Mouse (Mus musculus): ENCODE data around the gene Cntn6. TPM values are rescaled to one million over a fixed set of nuclear protein-coding genes. Genes with fewer than 3 reads are reported as not detected.

Gene Cntn6
- not detected for total RNA-seq (2021)
- long read RNA-seq, experiment 1 = 0 reads
- long read RNA-seq, experiment 2 = 0 reads

- H3K4me3 ChIP-seq = no peak within 1 kb of the TSS; the same call in 1 of the 2 replicates
- intact Hi-C loops (cut with DNase I) = no loop called here
- no peak for TF ChIP-seq CTCF (IDR thresholded peaks at IDR 0.05)
- no peak within 1 kb of the TSS for H3K27ac ChIP-seq
- no peak for DNase-seq
Measured at GRCm38 (mm10) chr6:104492490-104493431, at the start of gene Cntn6. Gene Cntn6 (plus strand): TSS chr6:104492790.

GRCm38 (mm10) chr6:104443731-104444130, 48.9 kb upstream of the Cntn6 start:
- no peak overlapping the region for H3K27ac ChIP-seq
- TF ChIP-seq CTCF (IDR thresholded peaks at IDR 0.05) = no peak
- DNase-seq = no peak
- H3K4me3 ChIP-seq = no peak overlapping the region
- intact Hi-C loops (cut with DNase I) = no loop called here

GRCm38 (mm10) chr6:104470706-104471105, 21.9 kb upstream of the Cntn6 start:
- Histone ChIP-seq H3K4me3 (no peak overlapping the region), H3K27ac (no peak overlapping the region)
- intact Hi-C loops (cut with DNase I) = no loop called here
- DNase-seq = no peak
- no peak for TF ChIP-seq CTCF (IDR thresholded peaks at IDR 0.05)

- DNase-seq = no peak
- no peak for TF ChIP-seq CTCF (IDR thresholded peaks at IDR 0.05)
- H3K4me3 ChIP-seq = no peak overlapping the region
- intact Hi-C loops (cut with DNase I) = no loop called here
- no peak overlapping the region for H3K27ac ChIP-seq
Measured at GRCm38 (mm10) chr6:104479242-104479641, 13.3 kb upstream of the Cntn6 start.

- intact Hi-C loops (cut with DNase I) = no loop called here
- no peak for TF ChIP-seq CTCF (IDR thresholded peaks at IDR 0.05)
- Histone ChIP-seq H3K27ac (no peak overlapping the region), H3K4me3 (no peak overlapping the region; the same call in 1 of the 2 replicates)
- no peak for DNase-seq
Measured at GRCm38 (mm10) chr6:104493459-104493858, 869 bp downstream of the Cntn6 start.

GRCm38 (mm10) chr6:104495801-104496200, 3.2 kb downstream of the Cntn6 start:
- no peak overlapping the region for H3K4me3 ChIP-seq
- intact Hi-C loops (cut with DNase I) = no loop called here
- no peak for TF ChIP-seq CTCF (IDR thresholded peaks at IDR 0.05)
- no peak for DNase-seq
- no peak overlapping the region for H3K27ac ChIP-seq

- Histone ChIP-seq H3K4me3 (no peak overlapping the region), H3K27ac (no peak overlapping the region)
- TF ChIP-seq CTCF (IDR thresholded peaks at IDR 0.05) = no peak
- no peak for DNase-seq
- intact Hi-C loops (cut with DNase I) = no loop called here
Measured at GRCm38 (mm10) chr6:104563993-104564392, 71.4 kb downstream of the Cntn6 start.

GRCm38 (mm10) chr6:104569564-104569963, 77.0 kb downstream of the Cntn6 start:
- DNase-seq = no peak
- Histone ChIP-seq H3K4me3 (no peak overlapping the region), H3K27ac (no peak overlapping the region)
- intact Hi-C loops (cut with DNase I) = no loop called here
- TF ChIP-seq CTCF (IDR thresholded peaks at IDR 0.05) = no peak

GRCm38 (mm10) chr6:104588028-104588427, 95.4 kb downstream of the Cntn6 start:
- DNase-seq = no peak
- H3K4me3 ChIP-seq = no peak overlapping the region
- no peak for TF ChIP-seq CTCF (IDR thresholded peaks at IDR 0.05)
- H3K27ac ChIP-seq = no peak overlapping the region
- intact Hi-C loops (cut with DNase I) = no loop called here

- Histone ChIP-seq H3K27ac (no peak overlapping the region), H3K4me3 (no peak overlapping the region)
- intact Hi-C loops (cut with DNase I) = no loop called here
- no peak for DNase-seq
- TF ChIP-seq CTCF (IDR thresholded peaks at IDR 0.05) = no peak
Measured at GRCm38 (mm10) chr6:104600838-104601397, 108.3 kb downstream of the Cntn6 start.

- TF ChIP-seq CTCF (IDR thresholded peaks at IDR 0.05) = no peak
- intact Hi-C loops (cut with DNase I) = no loop called here
- Histone ChIP-seq H3K27ac (no peak overlapping the region), H3K4me3 (no peak overlapping the region)
- DNase-seq = no peak
Measured at GRCm38 (mm10) chr6:104602894-104603293, 110.3 kb downstream of the Cntn6 start.

GRCm38 (mm10) chr6:104603371-104603770, 110.8 kb downstream of the Cntn6 start:
- intact Hi-C loops (cut with DNase I) = no loop called here
- TF ChIP-seq CTCF (IDR thresholded peaks at IDR 0.05) = no peak

GRCm38 (mm10) chr6:104605214-104605613, 112.6 kb downstream of the Cntn6 start:
- Histone ChIP-seq H3K4me3 (no peak overlapping the region), H3K27ac (no peak overlapping the region)
- intact Hi-C loops (cut with DNase I) = no loop called here
- DNase-seq = no peak
- TF ChIP-seq CTCF (IDR thresholded peaks at IDR 0.05) = no peak

More at GRCm38 (mm10) chr6:104603371-104603770, 110.8 kb downstream of the Cntn6 start:
- Histone ChIP-seq H3K27ac (no peak overlapping the region), H3K4me3 (no peak overlapping the region)
- DNase-seq = no peak
